Mouse (Mus musculus) cerebellum, postnatal 4 days (tissue): ENCODE data around the gene 2310034G01Rik.

Experiments
- DNase-seq, 2 experiments: peaks; one replicate each; pipeline ENCODE4 v3.0.0; 2022; ENCODE audit warnings: low spot score in 2 of 2, mixed read lengths in 1 of 2

Gene 2310034G01Rik

DNA sequence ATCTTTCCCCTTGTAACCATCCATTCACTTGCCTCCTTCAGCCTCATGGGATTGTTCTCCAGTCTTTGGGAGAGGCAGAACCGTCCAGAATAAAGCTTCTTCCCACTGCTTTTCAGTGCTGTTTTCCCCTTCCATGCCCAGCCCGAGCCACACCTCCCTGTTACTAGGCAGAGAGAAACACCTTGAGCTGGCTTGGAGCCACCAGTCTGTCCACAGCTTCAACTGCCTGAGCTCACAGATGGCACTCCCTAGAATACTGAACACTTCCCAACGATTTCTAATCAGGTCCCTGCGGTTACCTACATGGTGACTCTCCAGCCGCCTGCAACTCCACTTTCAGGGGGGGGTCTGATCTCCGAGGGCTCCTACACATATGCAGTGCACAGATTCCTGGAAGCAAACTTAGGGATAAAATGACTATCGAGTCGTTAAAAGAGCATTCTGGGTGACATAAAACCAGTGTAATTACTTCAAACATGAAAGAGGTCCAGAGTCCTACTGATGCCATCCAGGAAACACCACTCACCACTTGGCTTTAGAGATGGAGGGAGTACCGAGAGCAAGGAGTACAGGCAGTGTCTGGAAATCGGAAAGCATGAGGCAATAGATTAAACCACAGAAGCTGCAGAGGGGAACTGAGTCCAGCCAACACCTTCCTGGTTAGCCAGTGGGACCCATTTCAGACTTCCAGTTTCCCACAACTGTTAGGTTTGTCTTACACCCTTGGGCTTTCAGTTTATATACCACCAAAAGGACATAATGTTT is at the start of gene 2310034G01Rik:
2310034G01Rik (minus strand) TSS at position 135 of the 765 bp plus-strand sequence.
- no peak for DNase-seq

DNA sequence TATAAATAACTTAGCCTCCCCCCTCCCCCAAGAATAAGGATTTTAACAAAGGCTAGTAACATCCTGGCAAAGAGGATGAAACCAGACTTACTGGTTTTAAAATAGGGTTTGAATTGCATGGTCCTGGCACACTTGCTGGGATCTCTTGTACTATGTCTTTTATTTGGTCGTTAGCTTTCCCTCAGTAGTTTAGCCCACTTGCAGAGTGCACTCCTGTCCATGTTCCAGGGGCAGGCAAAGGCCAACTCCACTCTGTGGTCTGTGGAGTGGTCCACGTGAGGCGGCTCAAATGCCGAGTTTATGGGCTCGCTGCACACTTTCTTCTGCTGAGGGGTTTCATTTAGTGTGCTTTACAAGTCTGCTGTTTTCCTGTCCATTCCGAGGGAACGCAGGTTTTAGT is 49.8 kb upstream of the 2310034G01Rik start:
- no peak for DNase-seq

DNA sequence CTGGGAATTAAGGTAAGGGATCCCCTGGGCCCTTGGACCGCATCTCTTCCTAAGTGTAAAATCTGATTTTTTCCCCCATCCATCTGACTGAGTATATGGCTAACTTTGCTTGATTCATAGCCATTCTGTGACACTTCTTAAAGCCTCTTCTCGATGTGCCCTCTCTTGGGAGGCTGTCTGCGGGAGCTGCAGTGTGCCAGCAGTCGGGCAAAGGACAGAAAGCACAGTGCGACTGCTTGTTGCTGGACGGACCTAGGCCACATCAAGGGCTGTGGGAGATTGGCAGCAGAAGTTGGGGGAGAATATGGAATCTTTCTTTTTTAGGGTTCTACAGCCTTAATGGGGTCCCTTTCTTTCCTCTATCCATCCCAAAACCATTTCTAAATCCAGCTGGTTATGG is 49.3 kb upstream of the 2310034G01Rik start:
- no peak for DNase-seq

DNA sequence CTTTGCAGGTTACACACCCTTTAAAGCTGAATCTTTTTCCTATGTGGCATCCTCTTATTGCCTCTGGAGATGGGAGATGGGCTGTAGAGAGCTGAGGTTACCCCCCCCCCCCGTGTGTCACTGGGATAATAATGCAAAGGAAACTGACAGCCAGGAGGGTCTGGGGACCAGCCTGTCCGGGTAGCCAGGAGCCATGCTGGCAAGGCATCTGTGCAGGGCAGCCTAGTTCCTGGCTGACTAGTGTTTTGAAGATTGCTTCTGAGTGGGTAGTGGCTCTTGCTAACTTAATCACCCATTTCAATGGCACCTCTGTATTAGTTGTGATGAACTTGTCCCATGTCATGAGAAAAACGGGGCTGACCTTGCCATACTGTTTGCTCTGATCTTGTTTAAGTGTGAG is 48.3 kb upstream of the 2310034G01Rik start:
- DNase-seq = no peak

DNA sequence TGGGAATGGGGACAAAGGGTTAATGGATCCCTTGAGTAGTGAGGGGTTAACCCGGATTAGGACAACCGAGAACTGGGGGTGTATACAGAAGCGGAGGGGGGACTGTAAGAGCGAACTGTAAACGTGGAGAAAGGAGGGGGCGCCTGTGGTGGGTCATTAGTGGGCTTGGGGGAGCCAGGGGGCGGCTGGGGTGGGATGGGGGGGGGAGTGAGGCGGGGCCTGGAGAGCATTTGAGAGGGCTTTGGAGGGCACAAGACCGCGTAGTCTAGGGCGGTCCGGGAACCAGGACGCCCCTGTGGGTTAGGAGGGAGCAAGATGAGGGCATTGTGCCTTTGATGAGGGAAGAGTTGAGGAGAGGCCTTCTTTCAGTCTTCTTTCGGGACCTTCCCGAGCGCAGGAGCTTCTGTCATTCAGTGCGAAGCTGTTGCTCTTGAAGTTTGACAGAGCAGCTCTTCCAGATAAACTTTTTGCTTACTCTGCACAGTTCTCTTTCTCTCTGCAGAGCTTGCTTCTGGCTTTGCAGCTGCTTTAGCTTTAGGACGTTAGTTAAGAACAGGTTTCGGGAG is 47.4 kb upstream of the 2310034G01Rik start:
- no peak for DNase-seq

DNA sequence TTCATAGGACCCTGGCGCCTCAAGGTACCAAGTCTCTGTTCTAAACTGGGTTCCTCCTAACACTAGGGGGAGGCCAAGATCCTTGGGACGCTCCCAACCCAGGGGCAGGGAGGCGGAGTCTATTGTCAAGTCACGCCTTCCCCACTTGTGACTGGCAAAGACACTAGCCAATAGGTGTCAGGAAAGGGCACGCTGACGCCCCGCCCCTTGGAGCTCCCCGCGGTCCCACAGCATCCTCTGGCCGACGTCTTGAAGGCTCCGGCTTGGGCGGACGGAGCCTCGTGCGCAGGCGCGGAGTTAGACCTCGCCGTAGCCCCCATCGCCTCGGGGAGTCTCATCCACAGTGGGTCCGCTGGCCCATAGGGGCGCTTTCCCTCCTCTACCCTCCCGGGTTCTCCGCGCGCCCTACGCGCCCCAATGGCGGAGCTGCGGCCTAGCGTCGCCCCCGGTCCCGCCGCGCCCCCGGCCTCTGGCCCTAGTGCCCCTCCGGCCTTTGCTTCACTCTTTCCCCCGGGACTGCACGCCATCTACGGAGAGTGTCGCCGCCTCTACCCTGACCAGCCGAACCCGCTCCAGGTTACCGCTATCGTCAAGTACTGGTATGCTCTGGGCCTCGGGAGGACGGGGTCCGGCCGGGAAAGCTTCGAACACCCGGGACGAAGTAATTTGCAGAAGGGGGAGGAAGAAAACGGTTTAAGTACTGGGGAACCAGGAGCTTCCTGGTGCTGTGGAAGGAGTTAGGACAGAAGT is 46.8 kb upstream of the 2310034G01Rik start, which contains the start of gene Sufu:
Sufu (plus strand) TSS at position 211 of the 750 bp plus-strand sequence.
- DNase-seq = peak; percentile 96 to 98

DNA sequence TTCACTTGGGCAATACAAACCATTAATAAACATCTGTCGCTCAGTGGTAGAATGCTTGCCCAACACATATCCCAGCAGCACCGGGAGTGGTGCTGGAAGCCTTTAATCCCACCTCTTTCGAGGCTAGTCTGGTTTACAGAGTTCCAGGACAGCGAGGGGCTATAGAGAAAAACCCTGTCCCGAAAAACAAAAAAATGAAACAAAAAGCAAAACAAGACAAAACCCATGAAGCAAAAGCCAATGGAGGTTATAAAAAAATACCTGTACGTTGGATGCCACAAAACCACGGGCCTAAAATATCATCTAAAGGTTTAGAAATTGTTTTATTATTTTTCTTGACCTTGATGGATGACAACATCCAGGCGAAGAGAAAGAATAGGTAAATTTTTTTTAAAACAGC is 46.0 kb upstream of the 2310034G01Rik start:
- DNase-seq = no peak

DNA sequence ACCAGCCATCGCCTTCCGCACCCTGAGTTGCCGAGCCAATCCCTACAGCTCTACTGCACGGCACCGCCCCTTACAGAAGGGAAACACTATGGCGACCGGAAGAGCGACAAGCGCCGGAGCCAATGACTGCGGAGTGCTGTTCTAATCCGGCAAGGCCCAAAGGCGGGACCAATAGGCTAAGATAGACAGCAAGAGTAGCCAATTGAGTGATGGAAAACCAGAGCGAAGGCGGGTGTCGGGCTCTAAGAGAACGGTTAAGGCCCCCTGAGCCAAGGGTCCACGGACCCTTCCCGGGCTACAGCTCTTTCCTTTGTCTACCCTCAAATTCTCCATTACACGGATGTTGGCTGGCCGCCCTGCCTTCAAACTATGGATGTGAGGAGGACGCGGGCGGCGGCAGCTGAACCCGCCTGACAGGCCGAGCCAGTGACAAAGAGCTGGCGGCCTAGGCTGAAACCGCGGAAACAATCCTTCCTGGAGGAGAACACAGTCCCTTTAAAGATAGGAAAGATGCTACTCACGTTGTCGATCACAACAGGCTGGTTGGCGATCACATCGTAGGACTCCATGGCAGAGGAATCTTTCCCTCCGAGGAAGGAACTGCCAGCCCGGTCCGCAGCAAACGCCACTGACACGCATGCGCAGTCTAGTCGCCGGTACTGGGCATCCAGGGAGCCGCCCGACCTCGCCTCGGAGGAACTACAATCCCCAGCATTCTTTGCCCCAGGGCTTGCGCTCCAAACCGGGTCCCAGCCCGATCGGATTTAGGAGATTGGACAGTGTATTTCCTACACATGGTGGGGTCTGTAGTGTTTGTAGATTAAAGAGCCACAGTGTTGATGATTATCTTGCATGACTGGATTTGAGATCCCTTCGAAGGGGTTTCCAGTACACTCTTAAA is 45.3 kb upstream of the 2310034G01Rik start, which contains the start of gene Actr1a:
Actr1a (minus strand) TSS at position 640 of the 901 bp plus-strand sequence.
- peak; percentile 95 to 96 for DNase-seq

DNA sequence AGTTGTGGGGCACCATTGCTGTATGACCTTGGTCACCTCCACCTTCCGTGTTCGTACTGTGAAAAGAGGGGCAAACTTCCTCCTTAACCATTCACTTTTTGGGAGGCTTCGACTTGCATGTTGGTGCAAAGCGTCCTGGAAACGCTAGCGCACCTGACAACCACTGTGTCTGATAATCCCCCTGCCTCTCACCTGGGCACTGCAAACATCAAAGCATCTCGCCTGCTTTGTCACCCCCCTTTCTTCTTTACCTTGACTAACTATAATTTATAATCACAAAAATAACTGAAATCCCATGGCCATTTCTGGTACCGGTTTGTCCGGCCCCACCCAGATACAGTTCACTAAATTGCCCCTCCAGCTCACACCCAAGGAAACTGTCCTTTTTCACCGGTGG is 44.6 kb upstream of the 2310034G01Rik start:
- no peak for DNase-seq

DNA sequence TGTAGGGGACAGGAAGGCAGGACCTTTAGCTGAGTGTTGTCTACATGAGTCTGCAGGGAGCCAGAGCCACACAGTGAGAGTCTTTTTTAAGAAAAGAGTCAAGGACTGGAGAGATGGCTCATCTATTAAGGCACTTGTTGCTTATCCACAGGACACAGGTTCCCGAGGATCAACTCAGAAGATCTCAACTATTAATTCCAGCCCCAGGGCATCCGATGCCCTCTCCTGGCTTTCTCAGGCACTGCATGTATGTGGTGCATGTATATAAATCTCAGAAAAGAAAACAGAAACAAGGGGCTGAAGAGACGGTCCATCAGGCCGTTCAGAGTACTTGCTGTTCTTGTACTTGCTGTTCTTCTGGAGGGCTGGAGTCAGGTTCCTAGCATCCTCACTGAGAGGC is 41.9 kb upstream of the 2310034G01Rik start:
- peak in 1 of 2 experiments; percentile 45 for DNase-seq

DNA sequence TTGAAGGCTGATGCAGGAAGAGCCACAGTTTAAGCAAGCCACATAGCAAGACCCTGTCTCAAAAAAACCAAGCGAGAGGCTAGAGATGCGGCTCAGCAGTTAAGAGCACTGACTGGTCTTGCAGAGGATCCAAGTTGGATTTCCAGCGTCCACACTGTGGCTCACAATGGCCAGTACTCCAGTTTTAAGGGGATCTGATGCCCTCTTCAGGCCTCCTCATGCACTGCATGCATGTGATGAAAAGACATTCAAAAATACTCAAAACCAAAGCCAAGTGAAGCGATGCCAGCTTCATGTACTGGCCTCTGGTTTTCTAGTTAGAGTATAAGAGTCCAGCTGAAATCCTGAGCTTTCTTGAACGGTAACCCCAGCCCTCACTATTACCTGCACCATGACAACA is 39.8 kb upstream of the 2310034G01Rik start:
- no peak for DNase-seq

DNA sequence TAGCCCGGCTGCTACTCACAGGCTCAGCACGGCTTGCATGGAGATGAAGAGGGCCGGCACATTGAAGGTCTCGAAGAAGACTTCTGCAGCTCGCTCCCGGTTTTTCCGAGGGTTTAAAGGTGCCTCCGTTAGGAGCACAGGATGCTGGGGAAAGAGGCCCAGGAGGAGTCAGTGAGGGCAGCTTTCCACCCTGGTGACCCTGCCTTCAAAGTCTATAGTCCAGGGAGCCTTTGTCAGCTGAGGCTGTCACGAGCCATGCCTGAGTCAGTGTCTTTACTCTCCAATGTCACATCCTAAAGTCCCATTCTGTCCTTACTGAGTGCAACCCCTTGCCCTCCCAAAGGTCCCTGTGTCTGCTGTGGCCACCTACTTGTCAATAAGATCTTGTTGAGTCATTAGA is 32.2 kb upstream of the 2310034G01Rik start:
- DNase-seq = no peak

DNA sequence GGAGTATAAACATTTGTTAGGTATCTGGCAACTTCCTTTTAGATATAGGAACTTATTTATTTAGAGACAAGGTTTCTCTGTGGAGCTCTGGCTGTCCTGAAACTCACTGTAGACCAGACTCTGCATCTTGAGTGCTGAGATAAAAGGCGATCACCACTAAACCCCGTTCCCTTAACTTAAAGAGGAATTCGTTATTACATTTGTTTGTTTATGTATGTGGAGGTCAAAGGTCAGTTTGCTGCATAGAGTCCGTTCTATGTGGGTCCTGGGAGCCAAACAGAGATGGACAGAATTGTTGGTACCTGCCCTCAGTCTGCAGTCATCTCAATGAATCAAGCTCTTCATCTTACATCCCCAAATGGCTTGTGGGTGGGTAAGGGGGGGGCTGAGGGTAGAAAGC is 25.8 kb upstream of the 2310034G01Rik start:
- DNase-seq = no peak

DNA sequence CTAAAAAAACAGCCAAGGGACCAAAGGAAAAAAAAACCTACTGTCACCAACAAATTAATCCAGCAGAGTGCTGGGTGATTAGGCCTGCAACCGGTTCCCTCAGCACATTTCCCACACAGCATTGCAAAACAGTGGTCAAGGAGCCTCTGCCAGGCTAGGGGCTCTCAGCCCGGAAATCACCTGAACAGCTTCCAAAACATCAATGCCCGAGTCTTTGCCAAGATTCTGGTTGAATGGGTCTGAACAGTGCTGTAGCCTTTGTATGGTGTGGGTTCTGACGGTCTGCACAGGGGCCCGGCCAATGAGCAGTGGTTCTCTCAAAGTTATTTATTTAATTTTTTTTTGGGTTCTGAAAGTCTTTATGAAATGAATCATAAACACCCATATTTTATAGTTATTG is 25.4 kb upstream of the 2310034G01Rik start:
- DNase-seq = peak in 1 of 2 experiments; percentile 38

DNA sequence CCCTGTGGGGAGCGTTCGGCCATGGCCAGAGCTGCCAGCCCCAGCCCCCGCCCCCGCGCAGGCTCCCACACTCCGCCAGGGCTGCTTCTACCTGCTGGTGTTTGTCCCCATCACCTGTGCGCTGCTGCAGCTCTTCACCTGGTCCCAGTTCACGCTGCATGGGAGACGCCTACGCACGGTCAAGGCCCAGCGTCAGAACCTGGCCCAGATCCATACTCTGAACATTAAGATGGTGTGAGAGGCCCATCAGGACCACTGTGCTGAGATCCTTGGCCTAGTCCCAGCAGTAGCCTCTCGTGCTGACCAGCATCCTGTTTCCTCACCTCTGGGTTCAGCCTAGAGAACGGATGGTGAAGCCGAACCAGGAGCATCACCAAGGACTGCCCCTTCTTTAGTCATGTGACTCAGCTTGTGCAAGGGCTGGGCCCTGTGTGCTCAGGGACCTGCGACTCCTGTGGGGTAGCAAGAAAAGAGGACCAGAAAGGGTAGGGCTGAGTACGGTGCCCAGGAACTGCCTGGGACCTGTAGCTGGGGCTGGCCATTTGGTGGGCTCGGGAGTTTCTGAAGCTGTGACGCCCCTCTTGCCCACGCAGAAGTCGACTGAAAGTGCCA is 24.5 kb upstream of the 2310034G01Rik start:
- no peak for DNase-seq

DNA sequence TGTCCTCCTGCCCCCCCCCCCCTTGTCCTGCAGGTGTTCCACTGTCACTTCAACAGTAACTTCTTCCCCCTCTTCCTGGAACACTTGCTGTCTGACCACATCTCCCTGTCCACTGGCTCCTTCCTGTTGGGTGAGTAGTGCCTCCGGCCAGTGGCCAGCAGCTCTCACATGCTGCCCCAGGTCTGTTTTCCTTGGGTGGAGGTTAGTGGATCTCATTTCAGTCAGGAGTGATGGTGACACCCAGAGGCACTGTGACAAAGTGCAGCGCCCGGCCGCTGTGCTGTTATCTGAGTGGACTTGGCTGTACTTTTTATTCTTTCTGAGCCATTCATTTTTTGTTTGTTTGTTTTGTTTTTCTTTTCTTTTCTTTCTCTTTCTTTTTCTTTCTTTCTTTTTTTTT is 19.1 kb upstream of the 2310034G01Rik start:
- DNase-seq = peak in 1 of 2 experiments; percentile 56

DNA sequence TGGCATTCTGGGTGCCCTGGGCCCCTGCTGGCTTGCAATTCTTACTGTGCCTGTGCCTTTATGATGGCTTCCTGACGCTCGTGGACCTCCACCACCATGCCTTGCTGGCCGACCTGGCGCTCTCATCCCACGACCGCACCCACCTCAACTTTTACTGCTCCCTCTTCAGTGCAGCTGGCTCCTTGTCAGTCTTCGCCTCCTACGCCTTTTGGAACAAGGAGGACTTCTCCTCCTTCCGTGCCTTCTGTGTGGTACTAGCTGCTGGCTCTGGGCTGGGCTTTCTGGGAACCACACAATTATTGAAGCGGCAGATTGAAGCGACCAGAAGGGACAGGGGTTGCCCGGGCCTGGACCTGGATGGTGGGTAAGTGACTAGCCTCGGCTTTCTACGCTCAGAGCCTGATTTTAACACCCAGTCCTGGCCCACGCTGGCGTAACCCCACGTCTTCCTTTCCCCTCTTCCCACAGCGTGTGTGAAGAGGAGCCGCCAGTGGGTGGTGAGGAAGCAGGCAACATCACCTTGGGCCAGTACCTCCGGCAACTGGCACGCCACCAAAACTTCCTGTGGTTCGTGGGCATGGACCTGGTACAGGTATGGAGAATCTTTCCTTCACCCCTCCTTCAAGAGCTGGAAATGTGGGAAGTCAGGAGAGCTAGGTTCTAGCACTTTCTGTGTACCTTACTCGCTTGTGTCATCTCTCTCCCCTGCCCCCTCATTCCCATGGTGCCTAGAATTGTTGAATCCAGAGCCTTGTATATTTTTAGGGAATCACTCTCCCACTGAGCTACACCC is 17.9 kb upstream of the 2310034G01Rik start:
- DNase-seq = no peak

DNA sequence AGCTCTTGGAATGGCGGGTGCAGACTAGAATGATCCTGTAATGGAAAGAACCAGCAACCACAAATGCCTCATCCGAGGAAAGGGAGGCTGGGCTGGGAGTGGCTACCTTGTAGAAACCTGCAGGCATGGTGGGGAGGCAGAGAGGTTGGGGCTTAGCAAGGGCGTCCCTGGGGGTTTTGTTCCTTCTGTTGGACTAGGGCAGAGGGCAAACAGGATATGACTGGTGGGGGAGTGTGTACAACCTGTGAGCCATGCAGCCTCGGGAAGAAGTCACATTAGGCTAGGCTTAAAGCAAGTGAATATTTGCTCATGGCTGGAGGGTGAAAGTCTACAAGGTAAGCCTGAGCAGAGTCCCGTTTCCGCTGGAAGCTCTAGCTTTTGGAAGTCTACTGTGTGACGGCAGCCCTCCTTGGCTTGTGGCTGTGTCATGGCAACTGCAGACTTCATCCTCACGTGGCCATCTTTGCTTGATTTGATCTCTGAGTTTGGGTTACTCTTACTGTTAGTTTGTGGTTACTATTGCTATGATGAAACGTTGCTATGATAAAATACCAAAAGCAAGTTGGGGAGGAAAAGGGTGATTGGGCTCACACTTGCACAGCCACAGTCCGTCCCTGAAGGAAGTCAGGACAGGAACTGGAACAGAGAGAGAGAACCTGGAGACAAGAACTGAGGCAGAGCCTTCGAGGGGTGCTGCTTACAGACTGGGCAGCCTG is 13.3 kb upstream of the 2310034G01Rik start:
- no peak for DNase-seq

DNA sequence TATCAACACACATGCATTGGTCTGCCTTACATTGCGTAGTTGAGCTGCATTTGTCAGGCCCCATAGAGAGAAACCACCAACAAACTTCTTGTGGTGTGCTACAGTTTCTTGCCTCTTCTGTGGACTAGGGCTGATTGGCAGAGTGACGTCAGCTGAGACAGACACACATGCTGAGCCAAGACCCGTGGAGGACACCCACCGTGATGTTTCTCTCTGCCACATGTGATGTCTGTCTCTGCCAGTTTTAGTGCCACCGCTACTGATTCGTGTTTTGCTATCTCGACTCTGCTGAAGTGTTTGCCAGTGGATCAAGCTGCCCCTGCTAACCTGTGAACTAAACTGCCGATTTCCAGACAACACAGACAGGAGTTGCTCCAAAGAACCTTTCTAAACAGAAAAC is 12.0 kb upstream of the 2310034G01Rik start:
- DNase-seq = no peak

DNA sequence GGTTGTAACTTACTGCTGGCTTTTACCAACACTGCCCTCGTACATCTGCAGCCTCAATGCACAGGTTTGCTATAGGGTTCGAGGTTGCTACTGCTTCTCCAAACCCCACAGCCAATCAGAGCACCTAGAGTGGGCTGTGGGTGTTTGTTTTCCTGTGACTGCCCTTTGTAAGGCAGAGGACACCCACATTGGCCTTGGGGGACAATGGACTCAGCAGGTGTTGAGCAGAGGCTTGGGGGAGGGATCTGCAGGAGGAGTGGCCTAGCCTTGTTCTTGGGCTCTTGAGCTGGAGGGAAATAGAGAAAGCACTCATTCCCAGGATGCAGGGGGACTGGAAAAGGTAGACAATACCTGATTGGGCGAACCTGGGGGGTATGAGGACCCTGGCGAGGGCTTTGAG is 8.3 kb upstream of the 2310034G01Rik start:
- DNase-seq = no peak
